Mouse (Mus musculus) subcutaneous adipose tissue, adult 2 months (tissue): Measurements from ENCODE around the gene Gm28827. TPM values are rescaled to one million over a fixed set of nuclear protein-coding genes. Genes with fewer than 3 reads are reported as not detected.

Experiments used
- polyA plus RNA-seq: library from polyadenylated mRNA; depleted of rRNA; stranded (reverse); fragments of >200 nt; gene quantifications from 2 replicates; pipeline ENCODE4 v1.2.3, GENCODE M21; 2012; ENCODE audit warnings: low replicate concordance; rRNA removed

Gm28827 gene
- not detected in 2 replicates for polyA plus RNA-seq

DNA sequence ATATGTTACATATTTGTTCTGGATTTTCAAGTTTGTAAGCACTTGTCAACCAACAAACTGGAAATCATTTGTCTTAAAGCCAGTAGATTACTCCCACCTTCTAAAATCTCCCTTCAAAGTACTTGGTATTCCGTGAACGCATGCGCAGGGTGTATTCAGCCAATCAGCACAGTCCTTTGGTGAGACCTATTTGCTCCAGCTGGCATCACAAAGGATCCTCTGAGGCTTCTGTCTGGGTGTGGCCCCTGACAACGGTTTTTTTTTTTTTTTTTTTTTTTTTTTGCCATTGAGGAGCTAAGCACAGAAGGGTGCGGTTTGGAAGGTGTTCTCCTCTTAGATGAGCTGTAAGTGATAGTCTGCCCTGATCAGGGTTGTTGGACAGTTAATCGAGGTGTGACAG, at the start of gene Gm28827:
Gene Gm28827 (plus strand): TSS at position 301 of the 400 bp plus-strand sequence.

